Mouse (Mus musculus) gastrocnemius, adult 18-20 months (tissue): ENCODE data around the gene Csnk1e. TPM values are rescaled to one million over a fixed set of nuclear protein-coding genes. Genes with fewer than 3 reads are reported as not detected.

Experiments
- DNase-seq: peaks from one replicate; pipeline ENCODE4 v3.0.0; 2021; ENCODE audit warnings: low spot score
- total RNA-seq, 2 experiments: library from RNA; stranded (reverse); gene quantifications; 2 replicates each; pipeline ENCODE4 v1.2.3; 2021

Gene Csnk1e
- total RNA-seq, 2 experiments from 2014 or later = 45.4 to 48.0 TPM

DNA sequence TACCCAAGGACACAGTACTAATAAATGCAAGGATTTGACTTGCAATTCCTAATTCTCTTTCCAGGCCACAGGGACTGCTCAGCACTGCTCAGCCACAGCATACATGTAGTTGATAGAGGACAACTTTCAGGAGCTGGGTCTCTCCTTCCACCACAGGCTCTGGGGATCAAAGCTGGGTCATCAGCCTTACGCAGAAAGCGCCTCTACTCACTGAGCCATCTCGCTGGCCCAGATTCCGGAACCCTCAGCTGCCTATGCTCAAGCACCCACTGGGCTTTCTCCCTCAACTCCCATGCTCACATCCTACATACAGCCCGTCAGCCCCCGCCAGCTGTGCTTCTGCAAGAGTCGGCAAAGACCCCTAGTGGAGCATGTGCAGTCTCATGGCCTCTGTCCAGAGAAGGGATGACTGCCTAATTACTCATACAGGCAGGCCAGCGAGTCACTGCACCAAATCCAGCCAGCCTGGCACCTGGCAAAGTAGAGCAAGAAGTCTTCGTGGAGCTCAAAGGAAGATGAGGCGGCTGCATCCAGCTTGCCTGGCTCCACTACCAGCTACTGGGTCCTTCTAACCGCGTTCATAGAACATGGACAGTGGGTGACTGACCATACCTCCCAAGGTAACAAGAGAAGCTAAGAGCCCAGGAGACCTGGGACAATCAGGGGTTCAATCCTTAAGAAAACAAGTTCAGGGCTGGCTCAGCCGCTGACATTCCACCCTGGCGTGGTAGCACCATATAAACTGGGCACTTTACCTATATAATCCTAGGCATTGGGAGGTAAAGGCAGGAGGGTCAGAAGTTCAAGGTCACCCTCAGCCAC is 55.9 kb downstream of the Csnk1e start:
- DNase-seq = no peak

DNA sequence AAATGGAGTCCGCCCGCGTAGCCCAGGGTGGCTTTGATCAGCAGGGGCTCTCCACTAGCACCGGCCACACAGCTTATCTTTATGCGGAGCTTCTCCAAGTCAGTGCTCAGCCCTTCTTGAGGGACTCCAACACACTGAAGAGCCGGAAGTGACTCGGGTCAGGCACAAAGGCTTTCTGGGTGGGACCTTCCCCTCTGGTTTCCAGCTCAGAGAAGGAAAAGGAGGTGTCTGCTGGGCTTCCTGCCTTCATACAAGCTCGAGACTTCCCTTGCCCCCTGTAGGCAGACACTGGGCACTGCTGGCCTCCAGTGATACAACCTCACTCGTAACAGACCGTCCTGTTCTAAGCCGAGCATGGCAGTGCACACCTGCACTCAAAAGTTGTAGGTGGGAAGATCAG is 58.6 kb downstream of the Csnk1e start:
- no peak for DNase-seq

DNA sequence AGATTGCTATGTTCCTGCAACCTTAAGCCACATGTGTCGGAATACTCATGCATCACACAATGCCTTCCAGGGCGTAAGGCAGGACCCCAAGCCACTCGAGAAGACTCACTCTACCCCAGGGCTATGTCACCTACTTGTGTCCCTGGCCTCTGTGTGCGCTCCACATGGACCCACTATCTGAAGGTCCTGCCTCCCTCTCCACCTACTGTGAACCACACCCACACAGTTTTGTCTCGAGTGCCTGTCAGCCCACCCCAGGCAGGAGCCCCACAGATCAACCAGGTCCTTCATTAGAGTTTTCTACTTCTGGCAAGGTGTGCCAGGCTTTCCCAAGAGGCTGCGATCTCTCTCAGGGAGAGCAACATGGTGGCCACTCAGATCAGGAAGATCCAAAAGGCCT is 60.1 kb downstream of the Csnk1e start:
- no peak for DNase-seq

DNA sequence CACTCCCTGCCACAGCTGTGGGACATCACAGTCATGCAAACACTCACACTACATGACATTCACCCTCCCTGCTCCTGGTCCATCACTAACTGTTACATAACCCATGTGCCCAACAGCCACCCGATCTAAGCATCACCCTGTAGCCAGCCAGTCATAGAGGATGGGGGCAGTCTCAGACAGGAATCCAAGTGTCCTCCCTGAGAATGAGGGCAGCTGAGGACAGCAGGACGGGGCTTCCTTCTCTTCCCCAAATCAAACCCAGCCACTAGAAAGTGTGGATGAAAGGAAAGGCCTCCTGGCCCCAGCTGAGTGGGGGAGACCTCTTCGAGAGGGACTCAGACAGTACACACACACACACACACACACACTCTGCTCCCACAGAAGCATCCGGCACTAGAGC is 60.5 kb downstream of the Csnk1e start:
- no peak for DNase-seq

DNA sequence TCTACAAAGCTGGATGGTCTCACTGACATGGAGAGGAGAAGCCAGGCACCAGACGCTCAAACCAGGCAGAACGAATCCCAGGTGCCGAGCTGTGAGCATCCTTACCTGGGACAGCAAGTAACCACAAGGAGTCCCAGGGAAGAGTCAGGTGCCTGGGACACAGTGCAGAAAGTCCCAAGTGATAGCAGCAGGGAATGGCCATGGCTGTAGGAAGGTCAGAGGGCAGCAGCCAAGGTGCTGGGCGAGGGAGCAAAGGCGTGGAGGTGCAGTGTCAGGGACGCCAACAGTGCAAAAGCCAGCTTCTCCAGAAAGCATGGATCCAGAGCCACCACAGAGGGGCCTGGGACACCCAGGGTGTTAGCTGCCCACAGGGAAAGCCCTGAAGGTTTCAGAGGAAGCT is 62.3 kb downstream of the Csnk1e start:
- no peak for DNase-seq

DNA sequence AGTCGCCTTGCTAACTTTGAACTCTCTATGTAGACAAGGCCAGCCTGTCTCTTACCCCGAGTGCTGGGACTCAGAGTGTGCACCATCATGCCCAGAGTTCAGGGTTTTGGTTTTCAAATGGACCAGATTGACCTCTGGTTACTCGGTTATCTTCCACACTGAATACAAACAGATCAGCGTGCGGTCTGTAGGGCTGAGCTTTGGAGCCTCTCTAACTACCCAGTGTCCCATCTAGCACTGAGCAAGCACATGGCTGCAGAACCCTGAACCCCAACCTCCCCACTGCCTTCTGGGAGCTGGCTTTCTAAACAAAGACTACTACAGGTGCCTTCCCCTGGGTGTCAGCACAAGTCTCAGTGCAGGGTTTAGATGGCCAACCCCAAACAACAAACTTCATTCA is 62.8 kb downstream of the Csnk1e start:
- DNase-seq = no peak

DNA sequence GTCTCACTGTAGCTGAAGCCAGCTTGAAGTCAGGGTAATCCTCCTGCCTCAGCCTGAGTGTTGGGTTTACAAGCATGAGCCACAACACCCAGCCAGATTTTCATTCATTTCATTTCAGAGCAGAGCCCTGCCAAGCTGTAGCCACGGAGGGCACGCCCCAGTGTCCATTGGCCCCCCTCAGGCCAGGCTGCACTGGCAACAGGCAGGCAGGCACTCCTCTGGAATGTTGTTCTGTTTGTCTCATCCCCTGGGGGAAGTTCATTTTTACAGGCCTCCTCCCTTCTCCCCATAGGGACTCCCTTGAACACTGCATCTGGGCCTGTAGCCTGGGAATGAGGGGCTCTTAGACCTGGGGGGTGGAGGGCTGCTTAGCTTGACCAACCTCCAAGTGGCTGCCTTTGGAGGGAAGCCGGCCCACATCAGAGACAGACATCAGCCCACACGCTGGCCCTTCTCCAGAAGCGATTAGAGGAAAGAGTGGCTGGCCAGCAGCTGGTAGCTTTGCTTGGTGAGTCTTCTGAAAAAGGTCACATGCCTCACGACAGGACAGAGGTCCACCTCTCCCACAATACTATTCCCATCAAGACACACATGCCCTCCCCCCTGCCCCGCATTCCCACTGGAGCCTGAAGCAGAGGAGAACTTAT is 63.8 kb downstream of the Csnk1e start:
- peak; percentile 71 for DNase-seq

DNA sequence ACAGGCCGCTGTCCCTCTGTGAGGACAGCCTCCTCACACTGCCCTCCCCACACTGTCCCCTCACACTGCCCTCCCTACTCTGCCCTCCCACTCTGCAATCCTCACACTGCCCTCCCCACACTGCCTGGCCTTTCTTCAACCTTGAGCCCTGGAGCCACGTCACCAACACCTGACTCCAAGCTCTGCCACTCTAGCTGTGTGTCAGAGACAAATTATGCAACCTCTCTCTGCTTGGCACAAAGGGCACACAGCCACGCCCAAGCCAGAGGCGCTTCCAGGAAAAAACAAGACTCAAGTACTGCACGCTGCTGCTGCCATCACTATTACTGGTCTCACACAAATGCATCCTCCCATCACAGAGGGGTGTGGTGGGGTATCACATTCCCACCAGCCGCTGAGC is 64.9 kb downstream of the Csnk1e start:
- peak; percentile 41 for DNase-seq

DNA sequence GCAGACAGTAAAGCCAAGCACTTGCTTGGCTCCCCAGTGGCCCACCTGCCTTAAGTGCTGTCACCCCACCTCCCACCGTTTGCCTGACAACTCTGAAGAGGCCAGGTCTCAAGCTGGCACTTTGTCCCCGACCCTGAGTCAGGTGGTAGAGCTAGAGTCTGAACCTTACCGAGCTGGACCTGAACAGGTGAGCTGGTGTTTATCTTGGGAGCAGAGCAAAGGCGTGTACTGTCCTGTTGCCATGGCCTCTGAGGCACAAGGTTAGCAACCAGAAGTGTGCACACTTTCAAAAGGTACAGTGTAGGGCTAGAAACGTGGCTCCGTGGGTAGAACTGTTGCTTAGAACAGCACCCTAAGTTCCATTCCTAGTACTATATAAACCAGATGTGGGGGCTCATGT is 67.2 kb downstream of the Csnk1e start:
- no peak for DNase-seq

DNA sequence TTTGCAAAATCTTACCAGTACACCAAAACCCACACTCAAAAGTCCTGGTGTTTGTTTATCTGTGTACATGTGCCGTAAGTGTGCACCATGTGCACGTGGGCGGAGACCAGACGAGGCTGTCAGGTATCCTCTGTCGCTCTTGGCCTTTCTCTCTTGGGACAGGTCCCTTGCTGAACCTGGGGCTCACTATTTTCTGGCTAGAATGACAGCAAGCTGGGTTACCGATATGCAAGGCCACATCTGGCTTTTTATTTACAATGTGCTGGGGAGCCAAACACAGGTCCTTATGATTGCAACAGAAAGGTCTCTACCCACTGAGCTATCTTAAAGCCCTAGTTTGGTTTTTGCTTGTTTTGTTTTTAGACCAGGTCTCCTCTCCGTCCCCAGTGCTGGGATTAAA is 67.8 kb downstream of the Csnk1e start:
- no peak for DNase-seq

DNA sequence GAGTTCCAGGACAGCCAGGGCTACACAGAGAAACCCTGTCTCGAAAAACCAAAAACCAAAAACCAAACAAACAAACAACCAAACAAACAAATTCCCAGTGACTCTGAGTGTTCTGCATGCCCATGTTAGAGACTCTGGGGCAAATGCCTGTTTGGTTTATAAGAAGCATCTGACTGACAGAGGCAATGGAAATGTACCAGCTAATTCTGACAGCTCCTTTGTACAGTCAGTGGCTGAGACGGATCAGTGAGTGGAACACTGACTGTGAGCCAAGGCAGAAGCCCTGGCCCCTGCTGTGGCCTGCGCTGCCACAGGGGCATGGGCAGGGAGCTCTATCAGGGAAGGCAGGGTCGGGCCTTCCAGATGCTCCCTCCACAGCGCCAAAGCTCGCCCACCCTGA is 68.3 kb downstream of the Csnk1e start:
- no peak for DNase-seq

DNA sequence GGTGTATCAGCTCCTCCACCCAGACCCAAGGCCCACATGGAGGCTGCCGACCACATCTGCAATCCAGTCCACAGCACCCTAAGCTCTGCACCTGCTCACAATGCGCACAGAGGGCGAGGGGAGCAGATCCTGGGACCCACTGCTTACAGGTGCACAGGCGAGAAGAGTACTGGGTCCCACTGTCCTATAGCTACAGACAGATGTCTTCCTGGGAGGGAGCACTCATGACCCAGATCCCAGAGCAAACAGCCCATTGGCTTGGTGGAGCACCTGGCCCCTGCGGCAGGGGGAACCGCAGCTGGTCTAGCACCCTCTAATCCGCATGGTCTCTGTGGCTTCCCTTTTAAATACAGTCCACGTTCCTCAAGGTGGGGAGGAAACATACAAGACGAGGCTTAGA is 73.7 kb downstream of the Csnk1e start:
- no peak for DNase-seq

DNA sequence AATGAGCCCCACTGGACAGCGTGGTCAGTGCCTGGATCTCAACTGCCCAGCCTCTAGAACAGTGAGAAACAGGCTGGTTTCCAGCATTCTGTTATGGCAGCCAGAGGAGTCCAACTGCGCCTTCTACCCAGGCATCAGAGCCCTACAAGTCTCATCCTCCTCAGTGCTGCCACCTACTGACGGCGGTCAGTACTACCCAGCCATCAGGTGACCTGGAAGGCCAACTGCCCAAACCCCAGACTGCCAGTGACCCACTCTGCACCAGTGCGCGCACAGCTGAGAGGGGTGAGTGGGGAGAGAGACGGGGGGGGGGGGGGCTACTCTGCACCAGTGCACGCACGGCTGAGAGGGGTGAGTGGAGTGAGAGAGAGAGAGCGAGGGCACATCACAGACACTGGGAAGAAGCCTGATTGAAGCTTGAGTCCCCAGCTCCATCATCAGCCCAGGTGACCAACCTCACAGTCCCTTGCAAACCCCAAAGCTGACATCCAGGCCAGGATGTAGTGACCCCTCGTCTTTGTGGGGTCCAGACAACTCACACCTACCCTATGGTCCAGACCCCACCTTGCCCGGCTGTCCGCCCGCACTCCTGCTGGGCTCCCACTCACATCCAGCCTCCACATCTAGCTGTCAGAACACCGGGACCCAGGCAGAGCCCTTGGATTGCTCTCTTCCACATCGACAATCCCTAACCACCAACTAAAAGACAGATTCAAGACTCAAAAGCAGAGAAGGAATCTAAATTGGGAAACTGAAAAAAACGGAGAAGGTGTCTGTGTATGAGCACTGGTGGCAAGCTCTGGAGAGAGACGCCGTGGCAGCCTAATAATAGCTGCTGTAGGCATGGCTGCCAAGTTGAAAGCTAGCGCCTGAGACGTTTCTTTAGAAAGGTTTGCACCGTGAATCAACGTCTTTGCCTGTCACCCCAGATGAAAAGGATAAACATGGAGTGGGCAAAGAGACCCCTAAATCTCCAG is 74.6 kb downstream of the Csnk1e start:
- peak; percentile 91 for DNase-seq

DNA sequence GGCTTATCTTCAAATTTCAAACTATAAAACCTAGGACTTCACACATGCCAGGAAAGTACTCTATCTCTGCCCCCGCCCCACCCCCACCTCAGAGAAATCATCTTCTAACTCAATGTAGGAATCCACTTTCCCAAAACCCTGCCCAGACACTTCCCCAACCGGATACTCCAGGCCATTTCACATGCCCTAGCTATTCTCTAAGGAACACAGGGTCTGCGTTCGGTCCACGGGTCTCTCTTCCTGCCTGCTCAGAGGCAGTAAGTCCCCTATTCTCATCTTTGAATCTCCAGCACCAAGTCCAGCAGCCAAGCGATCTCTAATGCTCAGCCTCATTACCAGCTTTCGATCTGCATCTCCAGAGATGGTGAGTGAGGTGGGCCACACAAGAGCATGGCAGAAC is 75.7 kb downstream of the Csnk1e start:
- no peak for DNase-seq

DNA sequence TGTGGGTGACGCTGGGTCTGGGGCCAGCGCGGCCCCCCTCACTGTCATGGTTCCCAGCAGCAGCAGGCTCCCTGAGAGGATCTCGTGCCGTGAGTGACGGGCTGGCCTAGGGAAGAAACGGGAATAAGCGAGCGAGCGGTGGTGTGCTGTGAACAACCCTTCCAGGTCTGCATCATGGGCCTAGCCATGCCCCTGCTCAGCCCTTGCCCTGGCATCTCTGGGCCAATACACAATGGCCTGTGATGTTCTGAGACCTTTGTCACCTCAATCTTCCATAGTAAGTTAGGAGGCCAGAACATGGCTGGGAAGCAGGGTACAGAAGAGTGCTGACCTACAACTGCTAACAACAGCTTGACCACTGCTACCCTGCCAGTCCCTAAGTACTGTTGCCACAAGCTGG is 76.8 kb downstream of the Csnk1e start:
- DNase-seq = no peak

DNA sequence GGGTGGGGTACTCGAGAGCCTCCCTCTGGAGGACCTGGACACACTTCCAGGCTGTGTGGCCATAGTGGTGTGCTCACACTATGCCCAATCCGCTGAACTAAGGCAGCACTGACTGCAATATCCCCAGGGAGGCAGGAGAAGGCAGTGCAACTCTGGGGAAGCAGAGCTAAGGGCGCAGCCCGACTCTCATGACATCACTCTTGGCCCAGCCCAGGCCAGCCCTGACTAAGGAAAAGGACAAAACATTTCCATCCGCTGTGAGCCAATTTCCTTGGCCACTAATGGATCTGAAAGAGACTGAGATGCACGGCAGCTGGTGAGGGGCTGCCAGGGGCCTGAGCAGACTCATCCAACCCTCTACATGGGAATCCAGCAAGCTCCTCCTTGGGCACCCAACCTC is 77.7 kb downstream of the Csnk1e start:
- peak; percentile 93 for DNase-seq

DNA sequence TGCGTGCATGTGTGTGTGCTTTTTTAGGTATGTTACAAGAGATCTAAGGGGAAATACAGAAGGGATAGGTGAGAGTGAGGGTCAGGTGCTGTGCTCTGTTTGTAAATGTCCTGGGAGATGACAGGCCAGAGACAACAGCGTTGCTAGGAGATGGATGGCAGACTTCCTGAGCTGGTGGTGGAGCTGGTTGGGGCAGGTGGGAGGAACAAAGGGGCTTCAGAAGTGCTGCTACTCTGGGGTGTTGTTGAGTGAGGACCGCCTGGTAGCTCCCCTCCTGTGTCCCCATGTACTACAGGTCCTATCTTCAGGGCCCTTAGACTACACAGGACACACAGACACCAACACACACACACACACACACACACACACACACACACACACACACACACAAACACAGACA is 80.6 kb downstream of the Csnk1e start:
- no peak for DNase-seq

DNA sequence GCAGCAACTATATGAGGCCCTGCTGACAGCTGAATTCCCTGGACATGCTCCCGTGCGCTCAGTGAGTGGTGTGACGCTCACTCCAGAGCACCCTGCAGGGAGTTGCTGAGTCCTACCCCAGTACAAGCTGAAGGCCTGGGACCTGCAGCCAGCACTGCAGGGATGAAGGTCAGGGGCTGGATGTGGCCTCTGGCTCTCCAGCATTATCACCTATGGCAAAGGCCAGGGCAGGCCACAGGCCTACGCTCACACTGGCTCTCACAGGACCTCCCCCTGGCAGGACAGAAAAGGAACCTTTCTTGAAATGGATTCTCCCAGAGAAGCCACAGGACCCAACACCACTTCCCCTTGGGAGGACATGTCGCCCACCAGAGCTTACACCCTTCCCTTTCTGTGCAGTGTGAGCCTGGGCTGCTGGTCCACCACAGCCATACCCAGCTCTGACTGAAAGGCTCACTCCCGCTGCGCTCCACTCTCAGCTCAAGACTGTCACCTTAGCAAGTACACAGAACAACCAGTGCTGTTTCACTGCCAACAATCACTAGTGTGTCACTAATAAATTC is 85.0 kb downstream of the Csnk1e start:
- no peak for DNase-seq

DNA sequence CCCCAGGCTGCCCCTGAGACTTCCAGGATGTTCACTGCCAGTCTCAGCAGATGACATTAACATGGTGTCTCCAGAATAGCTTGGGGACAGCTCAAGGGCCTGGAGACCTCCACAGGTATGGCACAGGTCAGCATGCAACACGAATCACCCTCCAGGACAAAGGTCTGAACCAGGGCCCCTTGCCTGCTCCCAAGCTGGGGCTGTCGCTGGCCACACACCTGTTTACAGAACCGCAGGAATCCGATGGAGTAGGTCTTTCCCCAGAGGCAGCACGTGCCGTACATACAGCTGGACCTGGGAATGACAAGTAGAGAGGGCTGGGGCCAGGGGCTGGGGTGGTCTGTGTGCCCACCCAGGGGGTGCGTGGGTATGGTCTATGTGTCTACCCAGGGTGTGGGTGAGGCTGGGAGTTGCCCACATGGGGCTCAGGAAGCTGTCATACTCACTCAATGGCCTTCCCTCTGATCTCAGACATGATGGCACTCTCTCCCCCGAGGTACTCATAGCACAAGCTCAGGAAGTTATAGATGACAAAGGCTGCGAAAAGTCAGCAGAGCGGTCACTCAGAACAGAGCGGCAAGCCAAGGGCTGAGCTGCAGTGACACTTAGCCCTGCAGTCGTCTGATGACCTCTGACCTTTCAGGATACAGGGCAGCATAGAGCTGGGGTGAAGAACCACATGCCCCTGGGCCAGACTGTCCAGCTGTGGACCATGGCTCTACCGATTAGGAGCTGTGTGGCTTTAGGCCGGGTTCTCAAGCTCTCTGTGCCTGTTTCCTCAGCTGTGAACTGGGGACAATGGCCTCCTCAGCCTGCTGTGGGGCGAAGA is 85.7 kb downstream of the Csnk1e start:
- DNase-seq = no peak

DNA sequence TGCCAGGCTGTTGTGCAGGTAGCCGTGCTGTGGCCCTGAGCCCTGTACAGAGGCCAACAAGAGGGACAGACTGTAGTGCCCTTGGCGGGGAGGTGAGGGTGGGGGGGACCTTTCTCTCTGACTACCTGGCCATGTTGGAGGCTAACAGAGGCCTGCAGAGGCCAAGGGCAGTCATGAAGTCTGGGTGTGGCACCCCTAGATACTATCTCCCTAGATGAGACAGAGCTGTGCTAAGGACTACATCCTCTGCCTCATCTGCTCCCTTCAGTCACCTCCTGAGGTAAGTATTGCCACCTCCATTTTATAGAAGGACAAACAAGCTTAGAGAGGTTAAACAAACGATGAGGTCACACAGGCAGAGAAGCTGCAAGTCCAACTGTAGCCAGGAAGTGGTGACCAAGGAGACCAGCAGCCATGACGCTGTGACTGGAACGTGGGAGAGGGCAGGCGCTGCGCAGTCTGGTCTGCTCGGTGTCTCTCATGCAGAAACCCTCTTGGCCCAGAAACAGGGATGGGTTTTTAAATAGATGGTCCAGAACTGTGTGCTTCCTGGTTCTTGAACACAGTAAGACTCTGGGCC is 86.4 kb downstream of the Csnk1e start:
- no peak for DNase-seq
